Mouse (Mus musculus) E14TG2a.4 (cell line): ENCODE measurements around the gene Pcf11.

Experiments used
- H3K27me3 ChIP-seq: 2 replicates; pipeline ENCODE4 v1.6.1; 2014; ENCODE audit warnings: low read length, control low read depth; ENCODE audit not compliant: insufficient read depth
- H3K36me3 ChIP-seq: 2 replicates; pipeline ENCODE4 v1.6.1; 2014; ENCODE audit warnings: low read length, control low read depth; ENCODE audit not compliant: insufficient read depth
- H3K4me1 ChIP-seq: replicated peaks from 2 replicates; pipeline ENCODE4 v1.6.1; 2014; ENCODE audit warnings: low read depth, low read length, control low read depth
- H3K4me3 ChIP-seq: replicated peaks from 2 replicates; pipeline ENCODE4 v1.5.1; 2014; ENCODE audit warnings: mild to moderate bottlenecking, low read length
- H3K9me3 ChIP-seq: 2 replicates; pipeline ENCODE4 v1.6.1; 2014; ENCODE audit warnings: low read length, control low read depth
- CTCF ChIP-seq: conservative IDR thresholded peaks from 2 replicates; pipeline ENCODE4 v1.5.1; 2014; ENCODE audit warnings: low read length
- NANOG ChIP-seq: IDR thresholded peaks from 2 replicates; pipeline ENCODE4 v1.6.1; 2014; ENCODE audit warnings: borderline replicate concordance, low read length, mixed read lengths
- POU5F1 ChIP-seq: IDR thresholded peaks from 2 replicates; pipeline ENCODE4 v1.6.1; 2014; ENCODE audit warnings: low read length, borderline replicate concordance

Pcf11 gene

DNA sequence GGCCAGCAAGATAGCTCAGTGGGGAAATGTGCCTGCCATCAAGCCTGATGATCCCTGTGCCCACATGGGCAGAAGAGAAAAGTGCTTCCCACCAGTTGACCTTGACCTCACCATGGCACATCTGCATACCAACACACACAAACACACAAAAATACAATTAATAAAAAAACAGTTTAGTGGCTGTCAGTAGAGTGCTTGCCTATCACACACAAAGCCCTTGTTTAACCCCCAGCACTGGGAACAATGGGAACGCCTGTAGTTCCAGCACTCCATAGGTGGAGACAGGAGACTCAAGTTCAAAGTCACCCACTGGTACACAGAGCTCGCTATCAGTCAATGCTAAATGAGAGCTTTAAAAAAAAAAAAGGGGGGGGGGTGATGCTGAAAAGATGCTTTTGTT, 13.3 kb downstream of the Pcf11 start:
- TF ChIP-seq CTCF, result no peak
- no peak for TF ChIP-seq POU5F1
- TF ChIP-seq NANOG, result no peak
- no peaks in the 10 kb centered on the region for H3K27me3 ChIP-seq
- no peak overlapping the region for H3K4me3 ChIP-seq
- H3K4me1 ChIP-seq, result peaks cover 26% of the 10 kb centered on the region
- H3K9me3 ChIP-seq, result no peaks in the 10 kb centered on the region
- peaks cover 87% of the 10 kb centered on the region for H3K36me3 ChIP-seq

DNA sequence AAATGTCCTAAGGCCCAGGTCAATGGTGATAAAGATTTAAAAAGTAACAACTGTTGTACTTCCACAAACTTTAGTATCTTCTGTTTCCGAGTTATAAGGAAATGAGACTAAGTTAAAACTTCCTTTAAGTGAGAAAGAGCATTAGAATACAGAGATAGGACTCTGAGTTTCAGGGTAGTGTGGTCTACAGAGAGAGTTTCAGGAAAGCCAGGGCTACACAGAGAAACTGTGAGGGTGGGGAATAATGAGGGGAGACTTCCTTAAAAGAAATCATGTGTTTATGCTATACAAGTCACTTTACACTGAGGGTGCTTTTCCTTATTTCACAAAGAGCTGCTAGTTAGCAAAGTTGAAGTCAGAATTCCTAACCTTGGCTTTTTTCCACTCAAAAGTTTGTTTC, 16.4 kb downstream of the Pcf11 start:
- Histone ChIP-seq H3K4me1 (peaks cover 25% of the 10 kb centered on the region), H3K27me3 (no peaks in the 10 kb centered on the region), H3K9me3 (no peaks in the 10 kb centered on the region), H3K36me3 (peaks cover 77% of the 10 kb centered on the region), H3K4me3 (no peak overlapping the region)
- TF ChIP-seq POU5F1, result no peak
- TF ChIP-seq NANOG, result no peak
- no peak for TF ChIP-seq CTCF

DNA sequence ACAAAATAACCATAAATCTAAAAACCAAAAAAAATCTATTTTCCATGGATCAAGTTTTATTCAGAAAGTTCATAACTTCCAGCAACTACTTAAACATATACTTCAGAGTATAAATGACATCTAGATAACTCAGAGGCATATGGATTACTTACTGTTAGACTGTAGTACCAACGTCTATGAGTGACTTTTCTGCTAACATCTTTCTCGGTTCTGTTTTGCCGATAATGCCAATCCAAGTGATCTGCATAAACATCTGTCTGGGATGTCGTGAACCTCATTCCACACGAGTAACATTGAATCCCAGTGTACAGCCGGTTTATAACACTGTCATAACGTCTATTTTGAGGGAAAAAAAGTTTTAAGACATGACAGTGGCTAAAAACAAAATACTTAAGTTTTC, 21.9 kb downstream of the Pcf11 start:
- Histone ChIP-seq H3K9me3 (no peaks in the 10 kb centered on the region), H3K27me3 (no peaks in the 10 kb centered on the region), H3K4me3 (no peak overlapping the region), H3K4me1 (no peaks in the 10 kb centered on the region), H3K36me3 (peaks cover 83% of the 10 kb centered on the region)
- TF ChIP-seq CTCF, result no peak
- TF ChIP-seq POU5F1, result no peak
- TF ChIP-seq NANOG, result no peak

DNA sequence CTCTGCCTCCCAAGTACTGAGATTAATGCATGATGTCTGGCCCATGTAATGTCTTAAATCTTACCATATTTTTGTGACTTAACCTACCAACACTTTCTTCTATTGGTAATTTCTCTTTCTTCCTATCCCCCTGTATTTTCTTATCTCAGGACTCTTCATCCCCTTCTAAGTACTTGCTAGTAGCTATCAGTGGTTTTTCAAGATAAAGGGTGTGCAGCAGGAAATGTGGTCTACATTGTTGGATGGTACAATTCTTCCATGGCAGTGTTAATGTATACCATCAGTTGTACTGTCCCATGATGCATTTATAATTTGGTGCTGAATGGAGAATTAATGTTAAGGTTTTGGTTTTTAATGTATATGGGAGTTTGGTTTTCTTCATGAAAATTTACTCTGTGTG, 27.4 kb downstream of the Pcf11 start:
- H3K4me1 ChIP-seq, result peaks cover 22% of the 10 kb centered on the region
- H3K27me3 ChIP-seq, result no peaks in the 10 kb centered on the region
- no peak overlapping the region for H3K4me3 ChIP-seq
- no peaks in the 10 kb centered on the region for H3K9me3 ChIP-seq
- no peak for TF ChIP-seq POU5F1
- TF ChIP-seq CTCF, result no peak
- no peak for TF ChIP-seq NANOG
- H3K36me3 ChIP-seq, result peaks cover 81% of the 10 kb centered on the region

DNA sequence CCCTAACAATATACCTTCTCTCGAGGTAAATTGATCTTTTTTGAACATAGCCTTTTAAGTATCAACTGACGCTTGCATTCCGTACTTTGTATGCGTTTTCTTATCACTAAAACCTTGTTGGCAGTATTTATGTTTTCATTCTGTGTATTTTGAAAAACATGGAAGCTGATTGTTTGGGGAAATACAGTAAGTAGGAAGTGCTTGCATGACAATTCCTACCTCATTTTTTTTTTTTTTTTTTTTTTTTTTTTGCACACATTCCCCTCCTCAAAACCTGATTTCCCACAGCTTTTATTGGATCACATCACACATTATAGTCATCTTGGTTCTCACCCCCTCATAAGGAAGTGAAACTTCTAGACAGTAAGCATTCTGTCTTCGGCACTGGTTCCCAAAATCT, 31.7 kb downstream of the Pcf11 start:
- peaks cover 25% of the 10 kb centered on the region for H3K27me3 ChIP-seq
- TF ChIP-seq POU5F1 (no peak), NANOG (no peak), CTCF (no peak)
- H3K4me1 ChIP-seq, result peaks cover 33% of the 10 kb centered on the region
- no peaks in the 10 kb centered on the region for H3K9me3 ChIP-seq
- peaks cover 44% of the 10 kb centered on the region for H3K36me3 ChIP-seq
- peak overlapping the region; percentile 90 for H3K4me3 ChIP-seq

DNA sequence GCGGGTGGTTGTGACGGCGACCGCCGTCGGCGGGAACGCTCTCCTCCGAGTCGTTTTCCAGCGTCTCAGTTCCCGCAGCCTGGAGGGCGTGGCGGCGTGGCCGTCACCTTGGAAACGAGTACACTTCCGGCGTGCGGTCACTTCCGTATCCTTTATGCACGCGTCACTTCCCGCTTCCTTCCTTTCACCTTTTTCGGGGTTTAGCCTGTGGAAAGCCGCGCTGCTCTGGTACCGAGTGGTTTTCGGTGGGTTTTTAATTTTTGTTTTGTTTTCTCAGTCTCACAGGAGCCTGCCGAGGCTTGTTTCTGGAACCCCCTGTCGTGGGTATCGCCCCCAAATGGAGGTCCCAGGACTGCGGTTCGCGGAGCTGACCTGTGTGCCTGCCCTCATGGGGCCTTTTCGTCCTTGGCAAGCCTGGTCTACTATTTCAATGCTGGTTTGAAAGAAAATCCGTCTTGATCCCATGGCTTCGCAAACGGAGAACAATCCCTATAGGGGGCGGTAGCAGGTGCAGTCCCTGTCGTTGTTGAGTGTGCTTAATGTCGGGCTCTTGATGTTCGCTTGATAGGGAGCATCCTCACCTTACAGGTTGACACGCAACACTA, 32.6 kb downstream of the Pcf11 start, which contains the start of gene Ankrd42:
Ankrd42 (minus strand) TSS at position 122 of the 605 bp plus-strand sequence.
- H3K4me1 ChIP-seq, result peaks cover 33% of the 10 kb centered on the region
- H3K9me3 ChIP-seq, result no peaks in the 10 kb centered on the region
- peaks cover 29% of the 10 kb centered on the region for H3K27me3 ChIP-seq
- no peak for TF ChIP-seq POU5F1
- no peak for TF ChIP-seq NANOG
- TF ChIP-seq CTCF, result no peak; the same call in 1 of the 2 replicates
- H3K4me3 ChIP-seq, result peak within 1 kb of the TSS; percentile 90
- H3K36me3 ChIP-seq, result peaks cover 35% of the 10 kb centered on the region

DNA sequence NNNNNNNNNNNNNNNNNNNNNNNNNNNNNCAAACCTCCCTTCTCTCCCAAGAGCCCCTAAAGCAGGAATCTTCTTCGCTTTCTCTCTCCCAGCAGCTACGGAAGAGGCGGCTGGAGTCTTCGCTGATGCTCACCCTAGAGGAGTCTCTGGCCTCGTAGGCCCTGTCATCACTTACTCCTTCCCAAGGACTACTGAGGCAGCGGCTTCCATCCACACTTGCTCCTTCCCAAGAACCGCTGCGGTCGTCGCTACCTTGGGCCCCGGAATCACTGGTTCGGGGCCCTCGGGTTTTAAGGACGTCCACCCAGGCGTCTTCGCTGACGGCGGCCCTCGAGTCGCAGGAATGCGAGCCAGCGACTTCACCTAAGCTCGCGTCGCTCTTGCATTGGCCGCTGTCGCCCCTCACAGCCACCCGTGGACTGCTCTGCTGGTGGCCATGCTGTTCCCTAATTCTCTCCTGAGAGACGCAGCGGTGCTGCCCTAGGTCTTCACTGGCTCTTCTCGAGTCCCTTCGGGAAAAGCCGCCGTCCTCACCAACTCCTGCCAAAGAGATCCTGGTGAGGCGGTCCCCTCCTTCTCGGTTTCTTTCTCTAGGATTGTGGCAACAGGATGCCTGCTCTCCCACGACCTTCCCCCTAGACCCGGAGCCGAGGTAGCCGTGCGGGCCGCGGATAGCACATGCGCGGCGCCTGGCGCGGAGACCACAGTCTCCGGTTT, 33.3 kb downstream of the Pcf11 start:
- peaks cover 28% of the 10 kb centered on the region for H3K36me3 ChIP-seq
- peaks cover 33% of the 10 kb centered on the region for H3K4me1 ChIP-seq
- H3K4me3 ChIP-seq, result peak overlapping the region; percentile 90
- no peak for TF ChIP-seq POU5F1
- no peak for TF ChIP-seq CTCF
- TF ChIP-seq NANOG, result no peak
- peaks cover 29% of the 10 kb centered on the region for H3K27me3 ChIP-seq
- H3K9me3 ChIP-seq, result no peaks in the 10 kb centered on the region

DNA sequence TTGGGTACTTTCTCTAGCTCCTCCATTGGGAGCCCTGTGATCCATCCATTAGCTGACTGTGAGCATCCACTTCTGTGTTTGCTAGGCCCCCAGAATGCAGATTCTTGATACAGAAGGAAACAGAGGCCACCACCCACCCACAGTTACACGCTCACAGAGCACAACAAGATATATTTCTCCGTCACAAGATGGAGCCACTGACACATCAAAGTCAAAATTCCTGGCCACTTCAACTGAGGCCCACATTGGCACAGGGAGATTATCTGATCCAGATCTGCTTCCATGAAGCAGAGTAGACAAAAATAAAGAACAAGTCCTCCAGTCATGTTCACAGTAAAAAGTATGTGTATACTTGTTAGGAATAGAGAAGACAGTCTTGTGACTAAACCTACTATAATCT, 39.6 kb downstream of the Pcf11 start:
- peaks cover 15% of the 10 kb centered on the region for H3K27me3 ChIP-seq
- H3K4me1 ChIP-seq, result no peaks in the 10 kb centered on the region
- TF ChIP-seq CTCF, result no peak
- TF ChIP-seq NANOG, result no peak
- TF ChIP-seq POU5F1, result no peak
- H3K4me3 ChIP-seq, result no peak overlapping the region
- H3K9me3 ChIP-seq, result no peaks in the 10 kb centered on the region
- H3K36me3 ChIP-seq, result no peaks in the 10 kb centered on the region
